Mouse (Mus musculus): ENCODE results near the gene Cldn7. TPM values are rescaled to one million over a fixed set of nuclear protein-coding genes. Genes with fewer than 3 reads are reported as not detected.

Gene Cldn7
- polyA plus RNA-seq, 1 experiment from 2014 or later: 86.4 TPM

DNA sequence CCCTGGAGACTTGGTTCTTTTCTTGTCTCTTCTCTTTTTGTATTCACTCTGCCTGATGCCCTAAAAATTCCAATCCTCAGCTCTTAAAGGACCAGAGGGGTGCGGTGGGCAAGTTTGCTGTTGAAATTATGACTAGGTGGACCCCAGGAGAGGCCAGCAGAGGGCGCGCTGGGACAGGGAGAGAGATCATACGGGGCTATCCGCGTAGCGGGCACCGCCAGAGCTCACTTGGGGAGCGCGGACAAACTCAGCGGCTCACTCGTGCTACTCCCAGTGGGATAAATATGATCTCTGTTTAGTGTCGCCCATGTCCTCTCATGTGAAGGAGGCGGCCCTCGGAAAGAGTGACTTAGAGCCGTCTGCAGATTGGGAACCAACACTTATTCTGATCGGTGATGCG is 30.4 kb upstream of the Cldn7 start:
- ATAC-seq (ENCODE audit: insufficient read depth) (peak; percentile 63), DNase-seq (peak; percentile 97)
- Histone ChIP-seq H3K4me3 (ENCODE audit: low read depth, low read length) (peak overlapping the region; percentile 20), H3K27me3 (ENCODE audit: insufficient read depth, low read length) (peaks cover 28% of the 10 kb centered on the region), H3K9me3 (ENCODE audit: low read depth, low read length) (no peaks in the 10 kb centered on the region), H3K36me3 (ENCODE audit: insufficient read depth) (no peaks in the 10 kb centered on the region), H3K27ac (ENCODE audit: low read depth) (no peak overlapping the region), H3K9ac (no peak overlapping the region), H3K4me2 (peak overlapping the region; percentile 57), H3K4me1 (ENCODE audit: insufficient read depth) (peaks cover 6% of the 10 kb centered on the region; the same call in 1 of the 2 replicates)
- peak; percentile 95 for TF ChIP-seq CTCF (IDR thresholded peaks at IDR 0.05; ENCODE audit: low read depth)
- 1% methylated on average over 18 of the region's 18 CpGs for WGBS

- TF ChIP-seq CTCF (IDR thresholded peaks at IDR 0.05; ENCODE audit: low read depth): no peak
- Histone ChIP-seq H3K27me3 (ENCODE audit: insufficient read depth, low read length) (peaks cover 28% of the 10 kb centered on the region), H3K27ac (ENCODE audit: low read depth) (no peak overlapping the region), H3K9me3 (ENCODE audit: low read depth, low read length) (no peaks in the 10 kb centered on the region), H3K36me3 (ENCODE audit: insufficient read depth) (no peaks in the 10 kb centered on the region), H3K4me2 (peak overlapping the region; percentile 99), H3K4me3 (ENCODE audit: low read depth, low read length) (peak overlapping the region; percentile 54; the same call in 1 of the 2 replicates), H3K9ac (no peak overlapping the region), H3K4me1 (ENCODE audit: insufficient read depth) (peaks cover 6% of the 10 kb centered on the region; the same call in 1 of the 2 replicates)
- no peak for ATAC-seq (ENCODE audit: insufficient read depth)
- WGBS: 12% methylated on average over 6 of the region's 6 CpGs
- DNase-seq: no peak
Measured at GRCm38 (mm10) chr11:69934681-69935080, 29.9 kb upstream of the Cldn7 start.

DNA sequence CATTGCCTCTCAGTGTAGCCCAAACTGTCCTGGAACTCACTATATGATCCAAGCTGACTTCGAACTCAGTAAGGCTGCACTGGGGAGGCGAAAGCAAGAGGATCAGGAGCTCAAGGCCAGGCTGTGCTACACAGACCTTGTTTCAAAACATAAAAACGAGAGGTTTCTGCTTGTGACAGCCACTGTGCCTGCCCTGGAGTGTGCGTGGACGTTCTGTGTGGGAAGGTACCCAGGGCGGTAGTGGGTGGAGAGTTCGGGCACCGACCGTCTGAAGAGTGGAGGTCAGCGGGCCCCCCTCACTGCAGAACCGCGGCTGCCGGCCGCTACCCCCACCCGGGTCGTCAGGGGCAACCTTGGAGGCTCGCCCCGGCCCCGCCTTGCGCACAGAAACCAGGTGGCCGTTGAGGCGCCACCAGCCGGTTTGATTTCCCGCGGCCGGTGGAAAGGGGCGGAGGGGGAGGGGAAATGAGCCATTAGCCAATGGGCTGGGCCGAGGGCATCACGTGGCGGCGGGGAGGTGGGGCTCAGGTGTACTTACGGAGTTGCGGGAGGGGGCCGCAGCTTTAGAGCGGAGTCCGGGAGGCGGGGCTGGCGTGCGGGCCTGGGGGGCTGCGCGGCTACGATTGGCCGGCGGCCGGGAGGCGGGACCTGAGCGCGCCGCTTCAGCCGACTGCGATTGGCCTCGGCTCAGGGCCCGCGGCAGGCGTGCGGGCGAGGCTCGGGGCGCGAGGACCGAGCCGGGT is 29.3 kb upstream of the Cldn7 start, which contains the start of gene Ybx2:
Gene Ybx2 (plus strand): TSS at position 660 of the 743 bp plus-strand sequence.
- Histone ChIP-seq H3K4me2 (peak within 1 kb of the TSS; percentile 99), H3K36me3 (ENCODE audit: insufficient read depth) (no peaks in the 10 kb centered on the region), H3K4me1 (ENCODE audit: insufficient read depth) (peaks cover 6% of the 10 kb centered on the region; the same call in 1 of the 2 replicates), H3K4me3 (ENCODE audit: low read depth, low read length) (peak within 1 kb of the TSS; percentile 54), H3K27ac (ENCODE audit: low read depth) (peak within 1 kb of the TSS; percentile 24; the same call in 1 of the 2 replicates), H3K27me3 (ENCODE audit: insufficient read depth, low read length) (peaks cover 28% of the 10 kb centered on the region), H3K9ac (peak within 1 kb of the TSS; percentile 58), H3K9me3 (ENCODE audit: low read depth, low read length) (no peaks in the 10 kb centered on the region)
- TF ChIP-seq CTCF (IDR thresholded peaks at IDR 0.05; ENCODE audit: low read depth): no peak
- DNase-seq (peak; percentile 88), ATAC-seq (ENCODE audit: insufficient read depth) (peak; percentile 79)
- 2% methylated on average over 35 of the region's 62 CpGs for WGBS

DNA sequence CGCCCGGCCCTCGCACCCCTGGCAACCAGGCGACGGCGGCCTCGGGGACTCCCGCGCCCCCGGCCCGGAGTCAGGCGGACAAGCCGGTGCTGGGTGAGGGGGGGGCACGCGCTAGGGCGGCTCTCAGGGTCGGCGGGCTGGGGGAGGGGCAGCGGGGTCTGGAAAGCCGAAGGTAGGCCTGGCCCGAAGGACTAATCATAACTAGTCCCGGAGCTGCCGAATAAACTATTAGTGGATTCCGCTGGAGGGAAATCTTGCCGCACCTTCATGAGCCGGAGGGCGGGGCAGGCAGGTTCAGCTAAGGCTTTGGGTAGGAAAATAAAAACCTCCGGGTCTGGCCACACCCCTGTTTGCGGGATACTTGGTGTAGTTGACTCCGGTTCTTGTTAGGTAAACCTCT is 28.4 kb upstream of the Cldn7 start:
- H3K9me3 ChIP-seq (ENCODE audit: low read depth, low read length): no peaks in the 10 kb centered on the region
- H3K4me2 ChIP-seq: peak overlapping the region; percentile 99
- H3K36me3 ChIP-seq (ENCODE audit: insufficient read depth): no peaks in the 10 kb centered on the region
- WGBS: 1% methylated on average over 30 of the region's 30 CpGs
- no peak for ATAC-seq (ENCODE audit: insufficient read depth)
- no peak for TF ChIP-seq CTCF (IDR thresholded peaks at IDR 0.05; ENCODE audit: low read depth)
- H3K4me1 ChIP-seq (ENCODE audit: insufficient read depth): peaks cover 6% of the 10 kb centered on the region; the same call in 1 of the 2 replicates
- H3K27ac ChIP-seq (ENCODE audit: low read depth): no peak overlapping the region
- peaks cover 28% of the 10 kb centered on the region for H3K27me3 ChIP-seq (ENCODE audit: insufficient read depth, low read length)
- peak overlapping the region; percentile 54 for H3K4me3 ChIP-seq (ENCODE audit: low read depth, low read length)
- peak overlapping the region; percentile 58 for H3K9ac ChIP-seq
- peak; percentile 39 for DNase-seq

GRCm38 (mm10) chr11:69936714-69937347 is 27.7 kb upstream of the Cldn7 start:
- Histone ChIP-seq H3K9me3 (ENCODE audit: low read depth, low read length) (no peaks in the 10 kb centered on the region), H3K4me2 (peak overlapping the region; percentile 99), H3K4me1 (ENCODE audit: insufficient read depth) (peaks cover 6% of the 10 kb centered on the region; the same call in 1 of the 2 replicates), H3K36me3 (ENCODE audit: insufficient read depth) (0 out of 2 replicates have a peak, but pooled peaks cover under 1% of the 10 kb centered on the region), H3K27ac (ENCODE audit: low read depth) (no peak overlapping the region), H3K9ac (no peak overlapping the region), H3K27me3 (ENCODE audit: insufficient read depth, low read length) (peaks cover 28% of the 10 kb centered on the region), H3K4me3 (ENCODE audit: low read depth, low read length) (peak overlapping the region; percentile 54; the same call in 1 of the 2 replicates)
- ATAC-seq (ENCODE audit: insufficient read depth) (no peak), DNase-seq (no peak)
- TF ChIP-seq CTCF (IDR thresholded peaks at IDR 0.05; ENCODE audit: low read depth): no peak
- 33% methylated on average over 9 of the region's 9 CpGs for WGBS

DNA sequence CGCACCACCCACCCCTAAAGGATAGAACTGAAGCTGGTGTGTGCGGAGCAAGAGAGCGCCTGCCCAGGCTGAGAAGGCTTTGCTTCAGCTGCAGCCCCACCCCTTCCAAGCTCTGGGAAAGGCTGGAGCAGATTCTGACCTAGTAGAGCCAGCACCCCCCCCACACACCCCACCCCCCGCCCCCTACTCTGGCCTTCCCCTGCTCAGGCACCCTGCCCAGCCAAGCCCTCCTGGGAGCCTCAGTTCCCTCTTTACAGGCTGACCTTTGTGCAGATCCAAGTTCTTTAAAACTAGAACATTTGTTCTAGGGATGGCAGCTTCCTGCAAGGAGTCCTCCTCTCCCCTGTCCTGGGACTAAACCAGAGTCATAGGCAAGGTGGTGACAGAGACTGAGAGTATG is 27.2 kb upstream of the Cldn7 start:
- H3K4me1 ChIP-seq (ENCODE audit: insufficient read depth): peaks cover 6% of the 10 kb centered on the region; the same call in 1 of the 2 replicates
- H3K4me3 ChIP-seq (ENCODE audit: low read depth, low read length): no peak overlapping the region
- 28% methylated on average over 4 of the region's 4 CpGs for WGBS
- TF ChIP-seq CTCF (IDR thresholded peaks at IDR 0.05; ENCODE audit: low read depth): no peak
- no peaks in the 10 kb centered on the region for H3K9me3 ChIP-seq (ENCODE audit: low read depth, low read length)
- ATAC-seq (ENCODE audit: insufficient read depth) (no peak), DNase-seq (no peak)
- H3K27ac ChIP-seq (ENCODE audit: low read depth): no peak overlapping the region
- H3K4me2 ChIP-seq: peak overlapping the region; percentile 99; the same call in 1 of the 2 replicates
- no peak overlapping the region for H3K9ac ChIP-seq
- 0 out of 2 replicates have a peak, but pooled peaks cover 5% of the 10 kb centered on the region for H3K36me3 ChIP-seq (ENCODE audit: insufficient read depth)
- peaks cover 28% of the 10 kb centered on the region for H3K27me3 ChIP-seq (ENCODE audit: insufficient read depth, low read length)

DNA sequence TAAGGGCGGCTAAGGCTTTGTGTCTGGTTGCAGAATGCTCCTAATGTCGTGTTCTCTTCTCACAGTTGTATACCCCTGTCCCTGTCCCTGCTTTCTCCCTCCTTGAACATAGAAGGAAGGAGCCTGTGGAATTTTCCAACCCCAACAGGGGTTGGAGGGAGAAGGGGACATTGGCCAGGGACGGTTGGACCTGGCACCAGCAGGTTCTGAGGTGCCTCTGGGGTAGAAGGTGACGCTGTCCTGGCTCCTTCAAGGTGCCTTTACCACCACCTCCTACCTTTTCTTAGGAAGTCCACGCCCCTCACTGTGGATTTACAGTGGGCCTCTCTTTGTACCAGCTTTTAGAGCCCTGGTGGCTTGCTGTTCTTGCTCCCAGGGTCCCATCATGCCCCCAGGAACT is 26.7 kb upstream of the Cldn7 start:
- H3K9me3 ChIP-seq (ENCODE audit: low read depth, low read length): no peaks in the 10 kb centered on the region
- no peak for TF ChIP-seq CTCF (IDR thresholded peaks at IDR 0.05; ENCODE audit: low read depth)
- 73% methylated on average over 5 of the region's 5 CpGs for WGBS
- peaks cover 6% of the 10 kb centered on the region; the same call in 1 of the 2 replicates for H3K4me1 ChIP-seq (ENCODE audit: insufficient read depth)
- H3K4me3 ChIP-seq (ENCODE audit: low read depth, low read length): no peak overlapping the region
- no peak overlapping the region for H3K4me2 ChIP-seq
- ATAC-seq (ENCODE audit: insufficient read depth): no peak
- DNase-seq: no peak
- no peak overlapping the region for H3K9ac ChIP-seq
- H3K27ac ChIP-seq (ENCODE audit: low read depth): no peak overlapping the region
- peaks cover 28% of the 10 kb centered on the region for H3K27me3 ChIP-seq (ENCODE audit: insufficient read depth, low read length)
- peaks cover 9% of the 10 kb centered on the region; the same call in 1 of the 2 replicates for H3K36me3 ChIP-seq (ENCODE audit: insufficient read depth)
